Mouse (Mus musculus) cerebellum, adult 2 months (tissue): ENCODE measurements at regions not wholly inside any gene's neighbourhood (a gene's known extent, or its start where the extent isn't known, plus 50 kb on each side); places are given as distances from the start of the nearest gene placed in this dataset.

Experiments used
- DNase-seq, 2 experiments: peaks; one replicate each; pipeline ENCODE4 v3.0.0; 2021
- H3K27ac ChIP-seq: fragments of 200-500 bp; 2 replicates; pipeline ENCODE4 v1.5.1; 2012; ENCODE audit warnings: low read length, control low read depth, inconsistent platforms; ENCODE audit not compliant: insufficient read depth
- H3K27me3 ChIP-seq: fragments of 200-500 bp; 2 replicates; pipeline ENCODE4 v1.6.1; 2012; ENCODE audit warnings: inconsistent platforms, mild to moderate bottlenecking, low read length, moderate library complexity; ENCODE audit not compliant: control insufficient read depth, insufficient read depth
- H3K4me1 ChIP-seq: fragments of 200-500 bp; 2 replicates; pipeline ENCODE4 v1.6.1; 2011; ENCODE audit warnings: low read length; ENCODE audit not compliant: control insufficient read depth, insufficient read depth
- H3K4me3 ChIP-seq: fragments of 200-500 bp; replicated peaks from 2 replicates; pipeline ENCODE3; 2011; ENCODE audit warnings: mild to moderate bottlenecking, low read depth, low read length, control low read depth; ENCODE audit not compliant: insufficient read depth
- CTCF ChIP-seq: fragments of 200-500 bp; IDR thresholded peaks from 2 replicates; pipeline ENCODE4 v1.5.1; 2011; ENCODE audit warnings: low read depth, mild to moderate bottlenecking, control low read depth, low read length, moderate library complexity, borderline replicate concordance; ENCODE audit not compliant: insufficient read depth
- POLR2A ChIP-seq: fragments of 200-500 bp; IDR thresholded peaks from 2 replicates; pipeline ENCODE4 v1.6.1; 2011; ENCODE audit warnings: low read length, control low read depth, borderline replicate concordance; ENCODE audit not compliant: insufficient read depth
- WGBS: fragments of 180-500 bp; shearing (Covaris S2); methylation state at CpG from one replicate; pipeline ENCODE4 v1.1.7; 2018; 5-methylcytosine and 5-hydroxymethylcytosine counted together

- Histone ChIP-seq H3K4me3 (no peak overlapping the region), H3K27ac (no peak overlapping the region), H3K4me1 (no peaks in the 10 kb centered on the region), H3K27me3 (no peaks in the 10 kb centered on the region)
- no peak for TF ChIP-seq CTCF
- TF ChIP-seq POLR2A: no peak
- no peak for DNase-seq
- WGBS: 70% methylated on average over 9 of the region's 9 CpGs
Observed at GRCm38 (mm10) chr11:89901241-89901740, 101.4 kb downstream of the Pctp start.

GRCm38 (mm10) chr11:89898516-89898915, 104.2 kb downstream of the Pctp start:
- no peaks in the 10 kb centered on the region for H3K27me3 ChIP-seq
- no peak overlapping the region for H3K27ac ChIP-seq
- DNase-seq: no peak
- no peaks in the 10 kb centered on the region for H3K4me1 ChIP-seq
- 65% methylated on average over 4 of the region's 4 CpGs for WGBS
- H3K4me3 ChIP-seq: no peak overlapping the region
- no peak for TF ChIP-seq CTCF
- TF ChIP-seq POLR2A: no peak

- Histone ChIP-seq H3K4me3 (no peak overlapping the region), H3K27ac (no peak overlapping the region), H3K27me3 (no peaks in the 10 kb centered on the region), H3K4me1 (no peaks in the 10 kb centered on the region)
- 24% methylated on average over 3 of the region's 3 CpGs for WGBS
- no peak for TF ChIP-seq POLR2A
- TF ChIP-seq CTCF: no peak
- no peak for DNase-seq
Observed at GRCm38 (mm10) chr11:89896854-89897253, 105.8 kb downstream of the Pctp start.

GRCm38 (mm10) chr11:89871587-89871986, 94.1 kb upstream of the Ankfn1 start:
- Histone ChIP-seq H3K27ac (no peak overlapping the region), H3K27me3 (no peaks in the 10 kb centered on the region), H3K4me1 (no peaks in the 10 kb centered on the region), H3K4me3 (no peak overlapping the region)
- WGBS: 11% methylated on average over 2 of the region's 2 CpGs
- peak in 1 of 2 experiments; percentile 3 for DNase-seq
- no peak for TF ChIP-seq CTCF
- no peak for TF ChIP-seq POLR2A

GRCm38 (mm10) chr11:89867575-89867974, 90.1 kb upstream of the Ankfn1 start:
- WGBS: 25% methylated on average over 2 of the region's 2 CpGs
- Histone ChIP-seq H3K4me1 (no peaks in the 10 kb centered on the region), H3K27me3 (no peaks in the 10 kb centered on the region), H3K4me3 (no peak overlapping the region), H3K27ac (no peak overlapping the region)
- DNase-seq: no peak
- TF ChIP-seq POLR2A (no peak), CTCF (no peak)

- DNase-seq: no peak
- 62% methylated on average over 9 of the region's 9 CpGs for WGBS
- no peak overlapping the region for H3K4me3 ChIP-seq
- no peak for TF ChIP-seq CTCF
- no peak for TF ChIP-seq POLR2A
- no peaks in the 10 kb centered on the region for H3K4me1 ChIP-seq
- H3K27ac ChIP-seq: no peak overlapping the region
- no peaks in the 10 kb centered on the region for H3K27me3 ChIP-seq
Observed at GRCm38 (mm10) chr11:89856184-89856769, 78.8 kb upstream of the Ankfn1 start.

GRCm38 (mm10) chr11:89841853-89842252, 64.4 kb upstream of the Ankfn1 start:
- H3K27me3 ChIP-seq: no peaks in the 10 kb centered on the region; the same call in 1 of the 2 replicates
- peak in 1 of 2 experiments; percentile 9 for DNase-seq
- no peak overlapping the region for H3K4me3 ChIP-seq
- no peak for TF ChIP-seq POLR2A
- TF ChIP-seq CTCF: no peak
- no peak overlapping the region for H3K27ac ChIP-seq
- no peaks in the 10 kb centered on the region for H3K4me1 ChIP-seq

- H3K27me3 ChIP-seq: no peaks in the 10 kb centered on the region
- 13% methylated on average over 6 of the region's 6 CpGs for WGBS
- no peak for TF ChIP-seq CTCF
- TF ChIP-seq POLR2A: no peak
- no peak overlapping the region for H3K27ac ChIP-seq
- peak; percentile 7 to 22 for DNase-seq
- H3K4me1 ChIP-seq: no peaks in the 10 kb centered on the region
- H3K4me3 ChIP-seq: no peak overlapping the region
Observed at GRCm38 (mm10) chr11:89839671-89840327, 62.3 kb upstream of the Ankfn1 start.
